Mouse (Mus musculus) intestine, postnatal 0 days (tissue): Measurements from ENCODE around the gene Zfp507. TPM values are rescaled to one million over a fixed set of nuclear protein-coding genes. Genes with fewer than 3 reads are reported as not detected.

Experiments used
- ATAC-seq: fragments of 200-750 bp; cut with Nextera tagmentation; 2 replicates; pipeline ENCODE4 v1.8.0; 2017; ENCODE audit warnings: mild to moderate bottlenecking, moderate TSS enrichment, moderate library complexity
- H3K27ac ChIP-seq: fragments of 300-500 bp; sonication (generic); 2 replicates; pipeline ENCODE4 v1.5.1; 2014; ENCODE audit warnings: mild to moderate bottlenecking, low read depth, low read length, moderate library complexity
- H3K27me3 ChIP-seq: fragments of 300-500 bp; sonication (generic); replicated peaks from 2 replicates; pipeline ENCODE4 v1.6.1; 2014; ENCODE audit warnings: low read length, mixed read lengths; ENCODE audit not compliant: control insufficient read depth, insufficient read depth
- H3K36me3 ChIP-seq: fragments of 300-500 bp; sonication (generic); 2 replicates; pipeline ENCODE4 v1.6.1; 2014; ENCODE audit warnings: mild to moderate bottlenecking, moderate library complexity; ENCODE audit not compliant: control insufficient read depth, insufficient read depth
- H3K4me1 ChIP-seq: fragments of 300-500 bp; sonication (generic); replicated peaks from 2 replicates; pipeline ENCODE4 v1.6.1; 2014; ENCODE audit warnings: antibody characterized with exemption, low read length, mixed read lengths; ENCODE audit not compliant: control insufficient read depth, insufficient read depth
- H3K4me2 ChIP-seq: fragments of 300-500 bp; sonication (generic); replicated peaks from 2 replicates; pipeline ENCODE4 v1.6.1; 2014; ENCODE audit warnings: low read depth, mild to moderate bottlenecking, moderate library complexity
- H3K4me3 ChIP-seq: fragments of 300-500 bp; sonication (generic); 2 replicates; pipeline ENCODE4 v1.5.1; 2014; ENCODE audit warnings: low read depth, low read length
- H3K9ac ChIP-seq: fragments of 300-500 bp; sonication (generic); 2 replicates; pipeline ENCODE4 v1.6.1; 2014; ENCODE audit warnings: mild to moderate bottlenecking, low read depth, low read length
- H3K9me3 ChIP-seq: fragments of 300-500 bp; sonication (generic); 2 replicates; pipeline ENCODE4 v1.6.1; 2016; ENCODE audit warnings: mixed run types; ENCODE audit not compliant: control insufficient read depth
- CTCF ChIP-seq: sonication (generic); IDR thresholded peaks from 2 replicates; pipeline ENCODE4 v1.5.1; 2016; ENCODE audit warnings: low read depth, mild to moderate bottlenecking, control low read depth, antibody characterized with exemption, moderate library complexity
- WGBS: fragments of 180-500 bp; shearing (Covaris S2); extraction: QIAGEN DNeasy Blood & Tissue Kit; methylation state at CpG from one replicate; pipeline ENCODE4 v1.1.7; 2014; 5-methylcytosine and 5-hydroxymethylcytosine counted together
- polyA plus RNA-seq: library from polyadenylated mRNA; unstranded; fragments of >200 nt; fragmentation: Nextera tagmentation; extraction: Ambion mirVana; gene quantifications from 2 replicates; pipeline ENCODE4 v1.2.1, GENCODE M21; 2015

Gene Zfp507
- polyA plus RNA-seq, 1 experiment from 2014 or later = 6.8 TPM

GRCm38 (mm10) chr7:35740489-35741230 is 62.1 kb downstream of the Zfp507 start:
- Histone ChIP-seq H3K4me2 (no peak overlapping the region), H3K9me3 (no peaks in the 10 kb centered on the region), H3K27ac (no peak overlapping the region), H3K4me3 (no peak overlapping the region), H3K36me3 (0 out of 2 replicates have a peak, but pooled peaks cover 6% of the 10 kb centered on the region), H3K9ac (no peak overlapping the region), H3K4me1 (no peaks in the 10 kb centered on the region), H3K27me3 (no peaks in the 10 kb centered on the region)
- TF ChIP-seq CTCF = peak; percentile 72
- 41% methylated on average over 5 of the region's 5 CpGs for WGBS
- ATAC-seq = no peak

GRCm38 (mm10) chr7:35738871-35739270 is 63.9 kb downstream of the Zfp507 start:
- H3K27me3 ChIP-seq = no peaks in the 10 kb centered on the region
- no peak overlapping the region for H3K9ac ChIP-seq
- H3K4me3 ChIP-seq = no peak overlapping the region
- H3K27ac ChIP-seq = no peak overlapping the region
- H3K9me3 ChIP-seq = no peaks in the 10 kb centered on the region
- H3K4me1 ChIP-seq = no peaks in the 10 kb centered on the region
- no peak for ATAC-seq
- no peak for TF ChIP-seq CTCF
- no peak overlapping the region for H3K4me2 ChIP-seq
- 0 out of 2 replicates have a peak, but pooled peaks cover 6% of the 10 kb centered on the region for H3K36me3 ChIP-seq

GRCm38 (mm10) chr7:35733313-35734050 is 69.3 kb downstream of the Zfp507 start:
- no peak for ATAC-seq
- no peaks in the 10 kb centered on the region for H3K9me3 ChIP-seq
- no peaks in the 10 kb centered on the region for H3K27me3 ChIP-seq
- no peaks in the 10 kb centered on the region for H3K4me1 ChIP-seq
- no peak for TF ChIP-seq CTCF
- no peak overlapping the region for H3K4me3 ChIP-seq
- H3K27ac ChIP-seq = no peak overlapping the region
- H3K9ac ChIP-seq = no peak overlapping the region
- 58% methylated on average over 14 of the region's 14 CpGs for WGBS
- no peaks in the 10 kb centered on the region for H3K36me3 ChIP-seq
- H3K4me2 ChIP-seq = no peak overlapping the region

GRCm38 (mm10) chr7:35732585-35733059 is 70.2 kb downstream of the Zfp507 start:
- Histone ChIP-seq H3K4me1 (no peaks in the 10 kb centered on the region), H3K4me3 (no peak overlapping the region), H3K9ac (no peak overlapping the region), H3K36me3 (no peaks in the 10 kb centered on the region), H3K27me3 (no peaks in the 10 kb centered on the region), H3K9me3 (no peaks in the 10 kb centered on the region), H3K27ac (no peak overlapping the region), H3K4me2 (no peak overlapping the region)
- 83% methylated on average over 10 of the region's 10 CpGs for WGBS
- no peak for TF ChIP-seq CTCF
- ATAC-seq = no peak

GRCm38 (mm10) chr7:35729621-35730031 is 73.2 kb downstream of the Zfp507 start:
- TF ChIP-seq CTCF = no peak
- Histone ChIP-seq H3K9ac (no peak overlapping the region), H3K4me3 (no peak overlapping the region), H3K4me1 (no peaks in the 10 kb centered on the region), H3K9me3 (no peaks in the 10 kb centered on the region), H3K36me3 (no peaks in the 10 kb centered on the region), H3K4me2 (no peak overlapping the region), H3K27ac (no peak overlapping the region), H3K27me3 (no peaks in the 10 kb centered on the region)
- no peak for ATAC-seq
- whole genome bisulfite sequencing = 64% methylated on average over 9 of the region's 9 CpGs

GRCm38 (mm10) chr7:35728376-35728775 is 74.4 kb downstream of the Zfp507 start:
- Histone ChIP-seq H3K4me1 (no peaks in the 10 kb centered on the region), H3K9me3 (no peaks in the 10 kb centered on the region), H3K27ac (no peak overlapping the region), H3K27me3 (no peaks in the 10 kb centered on the region), H3K9ac (no peak overlapping the region), H3K4me3 (no peak overlapping the region), H3K4me2 (no peak overlapping the region), H3K36me3 (no peaks in the 10 kb centered on the region)
- no peak for ATAC-seq
- TF ChIP-seq CTCF = no peak
- 96% methylated on average over 12 of the region's 12 CpGs for WGBS
